Mouse (Mus musculus) ZHBTc4 (cell line): ENCODE measurements around the gene Tsga8.

Experiments used
- DNase-seq: peaks from one replicate; pipeline ENCODE4 v3.0.0-alpha.2; 2011; ENCODE audit warnings: low read depth, low spot score

The Tsga8 gene

DNA sequence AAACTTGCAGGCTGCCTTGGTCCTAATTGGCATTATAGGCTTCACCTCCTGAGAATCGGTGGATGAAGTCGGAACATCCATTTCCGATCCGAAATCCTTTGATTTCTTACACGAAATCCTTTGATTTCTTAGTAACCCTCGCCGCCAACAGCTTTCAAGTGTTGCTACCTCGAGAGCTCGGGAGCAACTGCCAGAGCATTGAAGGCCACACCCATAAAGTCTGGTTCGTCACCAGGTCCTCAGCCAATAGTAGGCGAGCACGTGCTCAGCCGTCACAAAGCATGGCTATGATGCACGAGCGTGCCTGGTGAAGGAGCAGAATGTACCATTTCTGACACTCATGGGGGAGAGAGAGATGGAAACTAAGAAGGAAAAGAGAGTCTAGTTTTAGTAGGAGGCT lies at the start of gene Tsga8:
TSS of gene Tsga8 (minus strand) at position 327 of the 400 bp plus-strand sequence.
- peak; percentile 0 for DNase-seq
